Comparison of ENCODE assay signal across 17 mouse cellular contexts in genomic region chr4:43575356-43575755, GRCm38 (mm10). TPM values are rescaled to one million over a fixed set of nuclear protein-coding genes. Genes with fewer than 3 reads are reported as not detected.
DNase-seq lines count a peak whose midpoint lies in the region; ATAC-seq and TF ChIP-seq lines count a peak whose summit lies in the region.
"Had no signal": no experiment of that assay in that cellular context is flagged by ENCODE, and none has a peak within 500 bp of the region (broad histone marks: within the 10 kb centered on the region; RNA-seq: fewer than 3 reads in every experiment).

No protein-coding gene starts in this region.

- peak overlapping the region; percentile 13; the same call in 1 of the 2 replicates for H3K9ac ChIP-seq in intestine, postnatal 0 days (ENCODE audit: low read depth, low read length)
- no peak overlapping the region for H3K9ac ChIP-seq in intestine, embryonic 15.5 days
- no peak overlapping the region for H3K9ac ChIP-seq in forebrain, embryonic 11.5 days (ENCODE audit: low read length)
- no peak overlapping the region for H3K9ac ChIP-seq in hindbrain, embryonic 16.5 days (ENCODE audit: low read depth, low read length)
- 0 out of 2 replicates have a peak overlapping the region, but pooled peaks have one; percentile 0 for H3K9ac ChIP-seq in midbrain, postnatal 0 days (replicated peaks; ENCODE audit: low read length, poor library complexity, severe bottlenecking)
- H3K9ac ChIP-seq: embryonic facial prominence, embryonic 15.5 days had no signal

- ATAC-seq in intestine, postnatal 0 days: no peak
- no peak for ATAC-seq in intestine, embryonic 15.5 days
- ATAC-seq in forebrain, embryonic 11.5 days (replicated peaks; ENCODE audit: low FRiP score): no peak
- ATAC-seq in hindbrain, embryonic 16.5 days: no peak
- ATAC-seq in midbrain, postnatal 0 days (ENCODE audit: low FRiP score): no peak

- H3K4me2 ChIP-seq in intestine, postnatal 0 days (replicated peaks; ENCODE audit: low read depth): no peak overlapping the region; the same call in 1 of the 2 replicates
- H3K4me2 ChIP-seq in intestine, embryonic 15.5 days (replicated peaks): no peak overlapping the region
- H3K4me2 ChIP-seq in forebrain, embryonic 11.5 days (ENCODE audit: low read depth, low read length, severe bottlenecking): 0 out of 2 replicates have a peak overlapping the region, but pooled peaks have one; percentile 12
- H3K4me2 ChIP-seq in hindbrain, embryonic 16.5 days (ENCODE audit: low read length): peak overlapping the region; percentile 38
- peak overlapping the region; percentile 32 for H3K4me2 ChIP-seq in midbrain, postnatal 0 days (ENCODE audit: low read depth, low read length, poor library complexity, severe bottlenecking)
- H3K4me2 ChIP-seq: embryonic facial prominence, embryonic 15.5 days; heart, embryonic 11.5 days had no signal

- no peak for TF ChIP-seq CTCF in intestine, postnatal 0 days (IDR thresholded peaks at IDR 0.05; ENCODE audit: low read depth)
- TF ChIP-seq CTCF in midbrain, postnatal 0 days (IDR thresholded peaks at IDR 0.05): no peak

- no peak overlapping the region for H3K4me3 ChIP-seq in intestine, postnatal 0 days (ENCODE audit: low read depth, low read length)
- no peak overlapping the region for H3K4me3 ChIP-seq in intestine, embryonic 15.5 days (replicated peaks)
- no peak overlapping the region for H3K4me3 ChIP-seq in forebrain, embryonic 11.5 days (ENCODE audit: low read depth, low read length)
- peak overlapping the region; percentile 3; the same call in 1 of the 2 replicates for H3K4me3 ChIP-seq in hindbrain, embryonic 16.5 days (ENCODE audit: low read length)
- H3K4me3 ChIP-seq in midbrain, postnatal 0 days (ENCODE audit: low read depth, low read length): peak overlapping the region; percentile 9; the same call in 1 of the 2 replicates
- H3K4me3 ChIP-seq: embryonic facial prominence, embryonic 15.5 days; gastrocnemius, adult 2 months had no signal

- H3K27me3 ChIP-seq in intestine, postnatal 0 days (replicated peaks; ENCODE audit: control insufficient read depth, insufficient read depth, low read length): no peaks in the 10 kb centered on the region
- H3K27me3 ChIP-seq in intestine, embryonic 15.5 days (replicated peaks): no peaks in the 10 kb centered on the region
- no peaks in the 10 kb centered on the region for H3K27me3 ChIP-seq in forebrain, embryonic 11.5 days (ENCODE audit: control insufficient read depth, insufficient read depth, low read length)
- no peaks in the 10 kb centered on the region for H3K27me3 ChIP-seq in hindbrain, embryonic 16.5 days (replicated peaks; ENCODE audit: control insufficient read depth, insufficient read depth, low read length)
- H3K27me3 ChIP-seq in midbrain, postnatal 0 days (ENCODE audit: insufficient read depth, low read length): no peaks in the 10 kb centered on the region
- H3K27me3 ChIP-seq: embryonic facial prominence, embryonic 15.5 days had no signal

- H3K27ac ChIP-seq in intestine, postnatal 0 days (ENCODE audit: low read depth, low read length): no peak overlapping the region
- H3K27ac ChIP-seq in intestine, embryonic 15.5 days: no peak overlapping the region
- H3K27ac ChIP-seq in forebrain, embryonic 11.5 days (ENCODE audit: low read depth, low read length): no peak overlapping the region
- no peak overlapping the region for H3K27ac ChIP-seq in hindbrain, embryonic 16.5 days (ENCODE audit: low read depth, low read length)
- no peak overlapping the region for H3K27ac ChIP-seq in midbrain, postnatal 0 days (ENCODE audit: low read depth, low read length)
- H3K27ac ChIP-seq: embryonic facial prominence, embryonic 15.5 days; gastrocnemius, adult 2 months had no signal

- peaks cover 8% of the 10 kb centered on the region; the same call in 1 of the 2 replicates for H3K4me1 ChIP-seq in intestine, postnatal 0 days (replicated peaks; ENCODE audit: control insufficient read depth, insufficient read depth, low read length)
- H3K4me1 ChIP-seq in intestine, embryonic 15.5 days (replicated peaks): peaks cover 27% of the 10 kb centered on the region
- H3K4me1 ChIP-seq in forebrain, embryonic 11.5 days (replicated peaks; ENCODE audit: control insufficient read depth, insufficient read depth, low read length): peaks cover 15% of the 10 kb centered on the region; the same call in 1 of the 2 replicates
- H3K4me1 ChIP-seq in hindbrain, embryonic 16.5 days (ENCODE audit: control insufficient read depth, insufficient read depth, low read depth, low read length): peaks cover 41% of the 10 kb centered on the region
- peaks cover 34% of the 10 kb centered on the region for H3K4me1 ChIP-seq in midbrain, postnatal 0 days (ENCODE audit: insufficient read depth, low read length)

- H3K9me3 ChIP-seq in intestine, postnatal 0 days (ENCODE audit: control insufficient read depth): no peaks in the 10 kb centered on the region
- H3K9me3 ChIP-seq in intestine, embryonic 15.5 days: no peaks in the 10 kb centered on the region
- no peaks in the 10 kb centered on the region for H3K9me3 ChIP-seq in forebrain, embryonic 11.5 days (ENCODE audit: control insufficient read depth, low read length)
- no peaks in the 10 kb centered on the region for H3K9me3 ChIP-seq in hindbrain, embryonic 16.5 days (ENCODE audit: control insufficient read depth, low read length)
- no peaks in the 10 kb centered on the region for H3K9me3 ChIP-seq in midbrain, postnatal 0 days (ENCODE audit: low read length)
- H3K9me3 ChIP-seq: embryonic facial prominence, embryonic 15.5 days had no signal

- H3K36me3 ChIP-seq in intestine, postnatal 0 days (ENCODE audit: control insufficient read depth, insufficient read depth): peaks cover 30% of the 10 kb centered on the region
- H3K36me3 ChIP-seq in intestine, embryonic 15.5 days: peaks cover 6% of the 10 kb centered on the region; the same call in 1 of the 2 replicates
- no peaks in the 10 kb centered on the region; the same call in 1 of the 2 replicates for H3K36me3 ChIP-seq in forebrain, embryonic 11.5 days (ENCODE audit: control insufficient read depth, insufficient read depth, low read length)
- peaks cover 18% of the 10 kb centered on the region for H3K36me3 ChIP-seq in hindbrain, embryonic 16.5 days (ENCODE audit: control insufficient read depth, insufficient read depth, low read length)
- peaks cover 30% of the 10 kb centered on the region for H3K36me3 ChIP-seq in midbrain, postnatal 0 days (ENCODE audit: insufficient read depth, low read length)

- DNase-seq in forebrain, embryonic 11.5 days (ENCODE audit: low spot score): no peak
- DNase-seq in midbrain, postnatal 0 days (ENCODE audit: low spot score): no peak
- no peak for DNase-seq in thymus, adult 18-20 months
- no peak for DNase-seq in adipocyte (ENCODE audit: low spot score)
- no peak for DNase-seq in retina, embryonic 14.5 days (ENCODE audit: low spot score)
- DNase-seq: adrenal gland, postnatal 25 days; cerebellum, adult 2 months; gastrocnemius, adult 2 months; kidney, postnatal 36 days; right cerebral cortex, postnatal 4 days had no signal

- WGBS in intestine, postnatal 0 days: 66% methylated on average over 2 of the region's 2 CpGs
- 75% methylated on average over 2 of the region's 2 CpGs for WGBS in intestine, embryonic 15.5 days
- 57% methylated on average over 2 of the region's 2 CpGs for WGBS in forebrain, embryonic 11.5 days
- 58% methylated on average over 2 of the region's 2 CpGs for WGBS in hindbrain, embryonic 16.5 days
- WGBS in midbrain, postnatal 0 days: 43% methylated on average over 2 of the region's 2 CpGs

RNA-seq across cellular contexts. Expression of gene Rgp1, which starts 3.2 kb away (rescaled TPM):
- 11.3 and 13.0 TPM in 2 replicates for polyA plus RNA-seq in intestine, postnatal 0 days (2015; fragmentation: Nextera tagmentation; extraction: Ambion mirVana)
- 20.9 and 23.3 TPM in 2 replicates for polyA plus RNA-seq in intestine, embryonic 15.5 days (2015; fragmentation: Nextera tagmentation; extraction: Ambion mirVana)
- polyA plus RNA-seq in forebrain, embryonic 11.5 days (2014; fragmentation: Nextera tagmentation; extraction: Ambion mirVana): 26.0 and 38.7 TPM in 2 replicates
- polyA plus RNA-seq in hindbrain, embryonic 16.5 days (2015; fragmentation: Nextera tagmentation; extraction: Ambion mirVana): 17.8 and 23.5 TPM in 2 replicates
- 20.6 and 22.6 TPM in 2 replicates for total RNA-seq in midbrain, postnatal 0 days (2014; rRNA removed)
- 12.3 and 12.4 TPM in 2 replicates for polyA plus RNA-seq in midbrain, postnatal 0 days (2015; fragmentation: Nextera tagmentation; extraction: Ambion mirVana)

RNA-seq across cellular contexts. Expression of gene Gba2, which starts 3.3 kb away (rescaled TPM):
- 5.2 and 5.3 TPM in 2 replicates for polyA plus RNA-seq in intestine, postnatal 0 days (2015; fragmentation: Nextera tagmentation; extraction: Ambion mirVana)
- 13.7 and 15.4 TPM in 2 replicates for polyA plus RNA-seq in intestine, embryonic 15.5 days (2015; fragmentation: Nextera tagmentation; extraction: Ambion mirVana)
- polyA plus RNA-seq in forebrain, embryonic 11.5 days (2014; fragmentation: Nextera tagmentation; extraction: Ambion mirVana): 31.0 and 32.4 TPM in 2 replicates
- polyA plus RNA-seq in hindbrain, embryonic 16.5 days (2015; fragmentation: Nextera tagmentation; extraction: Ambion mirVana): 54.0 and 59.3 TPM in 2 replicates
- total RNA-seq in midbrain, postnatal 0 days (2014; rRNA removed): 29.3 and 56.4 TPM in 2 replicates
- 47.5 and 50.6 TPM in 2 replicates for polyA plus RNA-seq in midbrain, postnatal 0 days (2015; fragmentation: Nextera tagmentation; extraction: Ambion mirVana)

RNA-seq across cellular contexts. Expression of gene Msmp, which starts 8.9 kb away (rescaled TPM):
- polyA plus RNA-seq in intestine, postnatal 0 days (2015; fragmentation: Nextera tagmentation; extraction: Ambion mirVana): not detected in 2 replicates
- 0.75 TPM in 1 of 2 replicates, not detected in the other for polyA plus RNA-seq in intestine, embryonic 15.5 days (2015; fragmentation: Nextera tagmentation; extraction: Ambion mirVana)
- 1.9 and 2.8 TPM in 2 replicates for polyA plus RNA-seq in forebrain, embryonic 11.5 days (2014; fragmentation: Nextera tagmentation; extraction: Ambion mirVana)
- 0.71 and 0.94 TPM in 2 replicates for polyA plus RNA-seq in hindbrain, embryonic 16.5 days (2015; fragmentation: Nextera tagmentation; extraction: Ambion mirVana)
- not detected in 2 replicates for total RNA-seq in midbrain, postnatal 0 days (2014; rRNA removed)
- 1.4 and 2.5 TPM in 2 replicates for polyA plus RNA-seq in midbrain, postnatal 0 days (2015; fragmentation: Nextera tagmentation; extraction: Ambion mirVana)
- total RNA-seq: left cerebral cortex, postnatal 36 days; neutrophil, adult 5-6 weeks had no signal
- polyA plus RNA-seq: cerebellum, adult 2 months; heart, embryonic 11.5 days had no signal

RNA-seq across cellular contexts. Expression of gene Tln1, which starts 12.9 kb away (rescaled TPM):
- polyA plus RNA-seq in intestine, postnatal 0 days (2015; fragmentation: Nextera tagmentation; extraction: Ambion mirVana): 41.6 and 47.7 TPM in 2 replicates
- 61.4 and 61.9 TPM in 2 replicates for polyA plus RNA-seq in intestine, embryonic 15.5 days (2015; fragmentation: Nextera tagmentation; extraction: Ambion mirVana)
- 45.9 and 46.7 TPM in 2 replicates for polyA plus RNA-seq in forebrain, embryonic 11.5 days (2014; fragmentation: Nextera tagmentation; extraction: Ambion mirVana)
- polyA plus RNA-seq in hindbrain, embryonic 16.5 days (2015; fragmentation: Nextera tagmentation; extraction: Ambion mirVana): 56.2 and 61.1 TPM in 2 replicates
- total RNA-seq in midbrain, postnatal 0 days (2014; rRNA removed): 41.3 and 44.4 TPM in 2 replicates
- polyA plus RNA-seq in midbrain, postnatal 0 days (2015; fragmentation: Nextera tagmentation; extraction: Ambion mirVana): 72.4 and 75.7 TPM in 2 replicates

RNA-seq across cellular contexts. Expression of gene Creb3, which starts 13.2 kb away (rescaled TPM):
- polyA plus RNA-seq in intestine, postnatal 0 days (2015; fragmentation: Nextera tagmentation; extraction: Ambion mirVana): 102 and 114 TPM in 2 replicates
- 62.7 and 69.5 TPM in 2 replicates for polyA plus RNA-seq in intestine, embryonic 15.5 days (2015; fragmentation: Nextera tagmentation; extraction: Ambion mirVana)
- 42.8 and 45.6 TPM in 2 replicates for polyA plus RNA-seq in forebrain, embryonic 11.5 days (2014; fragmentation: Nextera tagmentation; extraction: Ambion mirVana)
- polyA plus RNA-seq in hindbrain, embryonic 16.5 days (2015; fragmentation: Nextera tagmentation; extraction: Ambion mirVana): 90.8 and 94.1 TPM in 2 replicates
- total RNA-seq in midbrain, postnatal 0 days (2014; rRNA removed): 45.4 and 50.4 TPM in 2 replicates
- 85.2 and 91.2 TPM in 2 replicates for polyA plus RNA-seq in midbrain, postnatal 0 days (2015; fragmentation: Nextera tagmentation; extraction: Ambion mirVana)

Comparison
In these comparisons a context has a peak if more than half of its experiments do, and no peak if none do; other contexts are left out.
1. H3K9ac ChIP-seq: peak in intestine, postnatal 0 days (single experiment) and midbrain, postnatal 0 days (single experiment); none in intestine, embryonic 15.5 days (single experiment), forebrain, embryonic 11.5 days (single experiment) and hindbrain, embryonic 16.5 days (single experiment).
2. H3K4me2 ChIP-seq: peak in forebrain, embryonic 11.5 days (single experiment), hindbrain, embryonic 16.5 days (single experiment) and midbrain, postnatal 0 days (single experiment); none in intestine, postnatal 0 days (single experiment) and intestine, embryonic 15.5 days (single experiment).
3. H3K4me3 ChIP-seq: peak in hindbrain, embryonic 16.5 days (single experiment) and midbrain, postnatal 0 days (single experiment); none in intestine, postnatal 0 days (single experiment), intestine, embryonic 15.5 days (single experiment) and forebrain, embryonic 11.5 days (single experiment).